ENCODE assay signal across 11 mouse cellular contexts in genomic region chr11:75736978-75737377, GRCm38 (mm10). TPM values are rescaled to one million over a fixed set of nuclear protein-coding genes. Genes with fewer than 3 reads are reported as not detected.
DNase-seq lines count a peak whose midpoint lies in the region; ATAC-seq and TF ChIP-seq lines count a peak whose summit lies in the region.
"Had no signal": no experiment of that assay in that cellular context is flagged by ENCODE, and none has a peak within 500 bp of the region (broad histone marks: within the 10 kb centered on the region; RNA-seq: fewer than 3 reads in every experiment).

No protein-coding gene starts in this region.

- TF ChIP-seq POLR2A in spleen, adult 2 months (IDR thresholded peaks at IDR 0.05; ENCODE audit: low read depth, low read length), result no peak

- no peak for ATAC-seq in heart, embryonic 12.5 days (ENCODE audit: insufficient number of reproducible peaks, low FRiP score)
- ATAC-seq in limb, embryonic 12.5 days (ENCODE audit: insufficient number of reproducible peaks, insufficient read depth, low FRiP score, low TSS enrichment, low read depth), result no peak
- ATAC-seq in stomach, postnatal 0 days (ENCODE audit: low FRiP score, low TSS enrichment), result no peak

- H3K4me2 ChIP-seq in heart, embryonic 12.5 days, result peak overlapping the region; percentile 37
- H3K4me2 ChIP-seq in limb, embryonic 12.5 days, result 0 out of 2 replicates have a peak overlapping the region, but pooled peaks have one; percentile 11
- H3K4me2 ChIP-seq in stomach, postnatal 0 days (replicated peaks; ENCODE audit: low read depth), result 0 out of 2 replicates have a peak overlapping the region, but pooled peaks have one; percentile 5
- H3K4me2 ChIP-seq: liver, embryonic 15.5 days had no signal

- no peak for TF ChIP-seq CTCF in spleen, adult 2 months (IDR thresholded peaks at IDR 0.05; ENCODE audit: extremely low read depth, insufficient read depth, insufficient read length, insufficient replicate concordance)
- TF ChIP-seq CTCF in stomach, postnatal 0 days (IDR thresholded peaks at IDR 0.05; ENCODE audit: low read depth), result no peak

- H3K27me3 ChIP-seq in heart, embryonic 12.5 days (replicated peaks), result no peaks in the 10 kb centered on the region
- H3K27me3 ChIP-seq in spleen, adult 2 months (ENCODE audit: control insufficient read depth, insufficient read depth, low read length), result no peaks in the 10 kb centered on the region
- no peaks in the 10 kb centered on the region for H3K27me3 ChIP-seq in limb, embryonic 12.5 days
- no peaks in the 10 kb centered on the region for H3K27me3 ChIP-seq in stomach, postnatal 0 days (ENCODE audit: control insufficient read depth, insufficient read depth, low read length)
- H3K27me3 ChIP-seq: liver, embryonic 15.5 days had no signal

- H3K4me3 ChIP-seq in heart, embryonic 12.5 days, result 0 out of 2 replicates have a peak overlapping the region, but pooled peaks have one; percentile 5
- H3K4me3 ChIP-seq in spleen, adult 2 months (ENCODE audit: extremely low read depth, insufficient read depth, insufficient read length), result no peak overlapping the region
- no peak overlapping the region for H3K4me3 ChIP-seq in limb, embryonic 12.5 days (replicated peaks)
- no peak overlapping the region for H3K4me3 ChIP-seq in stomach, postnatal 0 days (ENCODE audit: low read depth, low read length)
- H3K4me3 ChIP-seq: liver, embryonic 15.5 days had no signal

- H3K4me1 ChIP-seq in heart, embryonic 12.5 days (replicated peaks), result peaks cover 57% of the 10 kb centered on the region
- H3K4me1 ChIP-seq in spleen, adult 2 months (ENCODE audit: control insufficient read depth, insufficient read depth, insufficient read length), result peaks cover 24% of the 10 kb centered on the region
- peaks cover 45% of the 10 kb centered on the region for H3K4me1 ChIP-seq in limb, embryonic 12.5 days (replicated peaks)
- peaks cover 6% of the 10 kb centered on the region for H3K4me1 ChIP-seq in stomach, postnatal 0 days (replicated peaks; ENCODE audit: control insufficient read depth, insufficient read depth)

- 62% methylated on average over 3 of the region's 3 CpGs for WGBS in heart, embryonic 12.5 days
- WGBS in spleen, adult 2 months, result 31% methylated on average over 3 of the region's 3 CpGs
- WGBS in limb, embryonic 12.5 days, result 80% methylated on average over 3 of the region's 3 CpGs
- WGBS in stomach, postnatal 0 days, result 24% methylated on average over 3 of the region's 3 CpGs

- peaks cover 16% of the 10 kb centered on the region for H3K36me3 ChIP-seq in heart, embryonic 12.5 days
- 0 out of 2 replicates have a peak, but pooled peaks cover 1% of the 10 kb centered on the region for H3K36me3 ChIP-seq in spleen, adult 2 months (ENCODE audit: control insufficient read depth, insufficient read depth, low read length)
- H3K36me3 ChIP-seq in limb, embryonic 12.5 days, result peaks cover 20% of the 10 kb centered on the region
- 0 out of 2 replicates have a peak, but pooled peaks cover 3% of the 10 kb centered on the region for H3K36me3 ChIP-seq in stomach, postnatal 0 days (ENCODE audit: control insufficient read depth, insufficient read depth, low read length)

- no peaks in the 10 kb centered on the region for H3K9me3 ChIP-seq in heart, embryonic 12.5 days (replicated peaks)
- no peaks in the 10 kb centered on the region for H3K9me3 ChIP-seq in limb, embryonic 12.5 days
- no peaks in the 10 kb centered on the region for H3K9me3 ChIP-seq in stomach, postnatal 0 days (ENCODE audit: control insufficient read depth, low read length)
- H3K9me3 ChIP-seq: liver, embryonic 15.5 days had no signal

- DNase-seq in heart, adult 18-20 months, result no peak
- DNase-seq in spleen, adult 2 months (ENCODE audit: low read depth in 1 of 2, low spot score in 2 of 2), result no peak
- DNase-seq in spleen, adult 18-20 months, result no peak
- no peak for DNase-seq in stomach, postnatal 0 days (ENCODE audit: low spot score)
- DNase-seq in cerebellum, postnatal 25 days, result no peak
- no peak for DNase-seq in spleen, postnatal 14 days (ENCODE audit: low spot score in 2 of 2)
- DNase-seq: adrenal gland, postnatal 36 days had no signal

- H3K9ac ChIP-seq in heart, embryonic 12.5 days, result 0 out of 2 replicates have a peak overlapping the region, but pooled peaks have one; percentile 37
- H3K9ac ChIP-seq in limb, embryonic 12.5 days (replicated peaks), result no peak overlapping the region
- no peak overlapping the region for H3K9ac ChIP-seq in stomach, postnatal 0 days (ENCODE audit: low read length)
- H3K9ac ChIP-seq: liver, embryonic 15.5 days had no signal

- no peak overlapping the region for H3K27ac ChIP-seq in heart, embryonic 12.5 days (ENCODE audit: poor library complexity, severe bottlenecking)
- H3K27ac ChIP-seq in spleen, adult 2 months (ENCODE audit: insufficient read depth, low read length), result peak overlapping the region; percentile 24; the same call in 1 of the 2 replicates
- no peak overlapping the region for H3K27ac ChIP-seq in limb, embryonic 12.5 days
- H3K27ac ChIP-seq in stomach, postnatal 0 days (replicated peaks), result 0 out of 2 replicates have a peak overlapping the region, but pooled peaks have one; percentile 2
- H3K27ac ChIP-seq: liver, embryonic 15.5 days had no signal

- no peak for TF ChIP-seq EP300 in stomach, postnatal 0 days (optimal IDR thresholded peaks at IDR 0.05)

RNA-seq across cellular contexts. Expression of gene Ywhae, which starts 4.3 kb away (rescaled TPM):
- 842 and 863 TPM in 2 replicates for polyA plus RNA-seq in heart, embryonic 12.5 days (2016; fragmentation: Nextera tagmentation; extraction: Ambion mirVana)
- total RNA-seq in heart, adult 18-20 months (2021), result 100 to 1,000 TPM; 547 to 552 TPM
- 48.3 and 56.7 TPM in 2 replicates for polyA plus RNA-seq in spleen, adult 2 months (2012; rRNA removed)
- 1,061 and 1,068 TPM in 2 replicates for polyA plus RNA-seq in limb, embryonic 12.5 days (2016; fragmentation: Nextera tagmentation; extraction: Ambion mirVana)
- polyA plus RNA-seq in stomach, postnatal 0 days (2015; fragmentation: Nextera tagmentation; extraction: Ambion mirVana), result 401 and 416 TPM in 2 replicates

RNA-seq across cellular contexts. Expression of gene Crk, which starts 57.9 kb away (rescaled TPM):
- polyA plus RNA-seq in heart, embryonic 12.5 days (2016; fragmentation: Nextera tagmentation; extraction: Ambion mirVana), result 110 and 111 TPM in 2 replicates
- 10 to 100 TPM; 83.6 to 87.8 TPM for total RNA-seq in heart, adult 18-20 months (2021)
- polyA plus RNA-seq in spleen, adult 2 months (2012; rRNA removed), result 43.1 and 54.4 TPM in 2 replicates
- 134 and 135 TPM in 2 replicates for polyA plus RNA-seq in limb, embryonic 12.5 days (2016; fragmentation: Nextera tagmentation; extraction: Ambion mirVana)
- polyA plus RNA-seq in stomach, postnatal 0 days (2015; fragmentation: Nextera tagmentation; extraction: Ambion mirVana), result 63.5 and 68.8 TPM in 2 replicates

RNA-seq across cellular contexts. Expression of gene Doc2b, which starts 58.9 kb away (rescaled TPM):
- polyA plus RNA-seq in heart, embryonic 12.5 days (2016; fragmentation: Nextera tagmentation; extraction: Ambion mirVana), result 0.08 and 0.15 TPM in 2 replicates
- 1 to 10 TPM; 1.2 to 2.3 TPM for total RNA-seq in heart, adult 18-20 months (2021)
- 0.02 and 0.05 TPM in 2 replicates for polyA plus RNA-seq in spleen, adult 2 months (2012; rRNA removed)
- 0.59 and 0.79 TPM in 2 replicates for polyA plus RNA-seq in limb, embryonic 12.5 days (2016; fragmentation: Nextera tagmentation; extraction: Ambion mirVana)
- polyA plus RNA-seq in stomach, postnatal 0 days (2015; fragmentation: Nextera tagmentation; extraction: Ambion mirVana), result 0.65 and 0.75 TPM in 2 replicates
- total RNA-seq: common myeloid progenitor, adult 5-6 weeks had no signal

Comparison
In these comparisons a context has a peak if more than half of its experiments do, and no peak if none do; other contexts are left out.
1. H3K27ac ChIP-seq: peak in spleen, adult 2 months (single experiment) and stomach, postnatal 0 days (single experiment); none in heart, embryonic 12.5 days (single experiment) and limb, embryonic 12.5 days (single experiment).
2. Peak in every context shown above with its lines, with median percentiles within 50 percentile points of each other: H3K4me2 ChIP-seq.